Mouse (Mus musculus) frontal cortex, adult (tissue): ENCODE results near the gene Xbp1.
"Not testable (repeated sequence)": the region's sequence is repeated elsewhere in the genome, so short reads cannot be mapped to it uniquely, and the experiment has no call there.

Experiments used
- ATAC-seq: cut with Nextera tagmentation; 2 replicates; pipeline ENCODE4 v1.9.2; 2017; ENCODE audit warnings: mild to moderate bottlenecking, moderate library complexity, mixed read lengths; ENCODE audit not compliant: low TSS enrichment

The Xbp1 gene

GRCm38 (mm10) chr11:5520412-5521265 lies at the start of gene Xbp1:
TSS of gene Xbp1 (plus strand) at chr11:5520659.
- peak; percentile 92 for ATAC-seq

GRCm38 (mm10) chr11:5474130-5474529 lies 46.3 kb upstream of the Xbp1 start:
- ATAC-seq = peak; percentile 83

GRCm38 (mm10) chr11:5475556-5476118 lies 44.8 kb upstream of the Xbp1 start:
- not testable (repeated sequence) for ATAC-seq

GRCm38 (mm10) chr11:5476806-5477205 lies 43.7 kb upstream of the Xbp1 start:
- no peak for ATAC-seq

- no peak for ATAC-seq
Measured at GRCm38 (mm10) chr11:5478193-5478592, 42.3 kb upstream of the Xbp1 start.

GRCm38 (mm10) chr11:5478831-5479230 lies 41.6 kb upstream of the Xbp1 start:
- ATAC-seq = no peak

- no peak for ATAC-seq
Measured at GRCm38 (mm10) chr11:5482581-5482980, 37.9 kb upstream of the Xbp1 start.

GRCm38 (mm10) chr11:5485193-5486011 lies 35.1 kb upstream of the Xbp1 start:
- ATAC-seq = peak; percentile 97

- ATAC-seq = not testable (repeated sequence)
Measured at GRCm38 (mm10) chr11:5489433-5489832, 31.0 kb upstream of the Xbp1 start.

- no peak for ATAC-seq
Measured at GRCm38 (mm10) chr11:5490989-5491656, 29.3 kb upstream of the Xbp1 start.

- no peak for ATAC-seq
Measured at GRCm38 (mm10) chr11:5491912-5492311, 28.5 kb upstream of the Xbp1 start.

GRCm38 (mm10) chr11:5493869-5494268 lies 26.6 kb upstream of the Xbp1 start:
- no peak for ATAC-seq

- ATAC-seq = no peak
Measured at GRCm38 (mm10) chr11:5495286-5495832, 25.1 kb upstream of the Xbp1 start.

GRCm38 (mm10) chr11:5495906-5496305 lies 24.6 kb upstream of the Xbp1 start:
- ATAC-seq = no peak

GRCm38 (mm10) chr11:5496559-5497248 lies 23.8 kb upstream of the Xbp1 start:
- ATAC-seq = no peak

GRCm38 (mm10) chr11:5498422-5498821 lies 22.0 kb upstream of the Xbp1 start:
- ATAC-seq = no peak

- no peak for ATAC-seq
Measured at GRCm38 (mm10) chr11:5498931-5499661, 21.4 kb upstream of the Xbp1 start.

GRCm38 (mm10) chr11:5499961-5500644 lies 20.4 kb upstream of the Xbp1 start:
- ATAC-seq = no peak

- ATAC-seq = no peak
Measured at GRCm38 (mm10) chr11:5500903-5501741, 19.3 kb upstream of the Xbp1 start.
